Mouse (Mus musculus) cerebellum, adult 2 months (tissue): ENCODE measurements around the gene Ptprb. TPM values are rescaled to one million over a fixed set of nuclear protein-coding genes. Genes with fewer than 3 reads are reported as not detected.

Source experiments
- DNase-seq, 2 experiments: peaks; one replicate each; pipeline ENCODE4 v3.0.0; 2021
- H3K27ac ChIP-seq: fragments of 200-500 bp; 2 replicates; pipeline ENCODE4 v1.5.1; 2012; ENCODE audit warnings: low read length, control low read depth, inconsistent platforms; ENCODE audit not compliant: insufficient read depth
- H3K27me3 ChIP-seq: fragments of 200-500 bp; 2 replicates; pipeline ENCODE4 v1.6.1; 2012; ENCODE audit warnings: inconsistent platforms, mild to moderate bottlenecking, low read length, moderate library complexity; ENCODE audit not compliant: control insufficient read depth, insufficient read depth
- H3K4me1 ChIP-seq: fragments of 200-500 bp; 2 replicates; pipeline ENCODE4 v1.6.1; 2011; ENCODE audit warnings: low read length; ENCODE audit not compliant: control insufficient read depth, insufficient read depth
- H3K4me3 ChIP-seq: fragments of 200-500 bp; replicated peaks from 2 replicates; pipeline ENCODE3; 2011; ENCODE audit warnings: mild to moderate bottlenecking, low read depth, low read length, control low read depth; ENCODE audit not compliant: insufficient read depth
- CTCF ChIP-seq: fragments of 200-500 bp; IDR thresholded peaks from 2 replicates; pipeline ENCODE4 v1.5.1; 2011; ENCODE audit warnings: low read depth, mild to moderate bottlenecking, control low read depth, low read length, moderate library complexity, borderline replicate concordance; ENCODE audit not compliant: insufficient read depth
- POLR2A ChIP-seq: fragments of 200-500 bp; IDR thresholded peaks from 2 replicates; pipeline ENCODE4 v1.6.1; 2011; ENCODE audit warnings: low read length, control low read depth, borderline replicate concordance; ENCODE audit not compliant: insufficient read depth
- WGBS: fragments of 180-500 bp; shearing (Covaris S2); methylation state at CpG from one replicate; pipeline ENCODE4 v1.1.7; 2018; 5-methylcytosine and 5-hydroxymethylcytosine counted together
- polyA plus RNA-seq: library from polyadenylated mRNA; depleted of rRNA; stranded (reverse); fragments of >200 nt; gene quantifications from 2 replicates; pipeline ENCODE4 v1.2.3, GENCODE M21; 2012; rRNA removed

Gene Ptprb
- 8.3 and 8.4 TPM in 2 replicates for polyA plus RNA-seq

- TF ChIP-seq POLR2A, result no peak
- TF ChIP-seq CTCF, result no peak
- Histone ChIP-seq H3K4me3 (no peak within 1 kb of the TSS), H3K27ac (no peak within 1 kb of the TSS), H3K4me1 (no peaks in the 10 kb centered on the region), H3K27me3 (no peaks in the 10 kb centered on the region)
- DNase-seq, result no peak
- 78% methylated on average over 7 of the region's 7 CpGs for WGBS
These were observed at the start of gene Ptprb for GRCm38 (mm10) chr10:116275280-116275679. Gene Ptprb (plus strand): TSS chr10:116275523.

GRCm38 (mm10) chr10:116235299-116235698 lies 40.0 kb upstream of the Ptprb start:
- no peak for DNase-seq
- 47% methylated on average over 5 of the region's 5 CpGs for WGBS
- Histone ChIP-seq H3K27me3 (no peaks in the 10 kb centered on the region), H3K27ac (no peak overlapping the region), H3K4me1 (no peaks in the 10 kb centered on the region; the same call in 1 of the 2 replicates), H3K4me3 (no peak overlapping the region)
- no peak for TF ChIP-seq CTCF
- TF ChIP-seq POLR2A, result no peak

- no peak overlapping the region for H3K4me3 ChIP-seq
- no peak for DNase-seq
- no peaks in the 10 kb centered on the region for H3K4me1 ChIP-seq
- TF ChIP-seq POLR2A (no peak), CTCF (no peak)
- no peak overlapping the region for H3K27ac ChIP-seq
- no peaks in the 10 kb centered on the region for H3K27me3 ChIP-seq
- WGBS, result 79% methylated on average over 7 of the region's 7 CpGs
These were observed 33.1 kb upstream of the Ptprb start for GRCm38 (mm10) chr10:116242200-116242599.

GRCm38 (mm10) chr10:116243373-116243772 lies 31.9 kb upstream of the Ptprb start:
- 69% methylated on average over 7 of the region's 7 CpGs for WGBS
- H3K4me1 ChIP-seq, result no peaks in the 10 kb centered on the region
- TF ChIP-seq CTCF, result no peak
- TF ChIP-seq POLR2A, result no peak
- no peaks in the 10 kb centered on the region for H3K27me3 ChIP-seq
- no peak overlapping the region for H3K4me3 ChIP-seq
- no peak for DNase-seq
- no peak overlapping the region for H3K27ac ChIP-seq

- H3K4me1 ChIP-seq, result no peaks in the 10 kb centered on the region
- no peak for DNase-seq
- no peak overlapping the region for H3K27ac ChIP-seq
- H3K27me3 ChIP-seq, result no peaks in the 10 kb centered on the region
- TF ChIP-seq POLR2A (no peak), CTCF (no peak)
- 82% methylated on average over 2 of the region's 2 CpGs for WGBS
- no peak overlapping the region for H3K4me3 ChIP-seq
These were observed 29.7 kb upstream of the Ptprb start for GRCm38 (mm10) chr10:116245632-116246031.

GRCm38 (mm10) chr10:116252668-116253067 lies 22.7 kb upstream of the Ptprb start:
- DNase-seq, result no peak
- H3K27me3 ChIP-seq, result no peaks in the 10 kb centered on the region
- 84% methylated on average over 7 of the region's 7 CpGs for WGBS
- H3K4me1 ChIP-seq, result no peaks in the 10 kb centered on the region
- no peak overlapping the region for H3K4me3 ChIP-seq
- TF ChIP-seq CTCF (no peak), POLR2A (no peak)
- H3K27ac ChIP-seq, result no peak overlapping the region

- Histone ChIP-seq H3K4me3 (no peak overlapping the region), H3K27me3 (no peaks in the 10 kb centered on the region), H3K27ac (no peak overlapping the region), H3K4me1 (no peaks in the 10 kb centered on the region)
- WGBS, result 86% methylated on average over 6 of the region's 6 CpGs
- no peak for DNase-seq
- no peak for TF ChIP-seq POLR2A
- TF ChIP-seq CTCF, result no peak
These were observed 21.4 kb upstream of the Ptprb start for GRCm38 (mm10) chr10:116253972-116254371.

GRCm38 (mm10) chr10:116259298-116259697 lies 16.0 kb upstream of the Ptprb start:
- 84% methylated on average over 4 of the region's 4 CpGs for WGBS
- DNase-seq, result no peak
- Histone ChIP-seq H3K4me3 (no peak overlapping the region), H3K27me3 (no peaks in the 10 kb centered on the region), H3K4me1 (peaks cover 2% of the 10 kb centered on the region; the same call in 1 of the 2 replicates), H3K27ac (no peak overlapping the region)
- TF ChIP-seq CTCF (no peak), POLR2A (no peak)
